12 mouse cellular contexts compared by ENCODE assay signal in the genomic region with DNA sequence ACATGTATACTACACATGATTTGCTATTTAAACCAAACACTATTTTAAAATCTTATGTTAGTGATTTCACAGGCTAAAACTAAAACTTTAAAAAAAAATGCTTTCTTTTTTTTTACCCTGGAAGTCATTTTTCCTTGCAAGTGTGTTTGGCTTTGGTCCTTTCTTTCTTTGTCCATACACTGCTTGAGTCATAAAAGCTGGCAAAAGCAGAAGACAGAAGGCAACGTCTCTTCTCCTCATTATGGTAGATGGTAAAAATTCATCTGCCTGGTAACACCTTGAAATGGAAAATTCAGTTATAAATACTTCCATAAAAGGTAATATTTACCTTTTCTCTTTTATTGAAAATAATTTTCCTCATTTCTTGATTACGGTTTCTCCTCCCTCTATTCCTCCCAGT.
"Had no signal": no experiment of that assay in that cellular context is flagged by ENCODE, and none has a peak within 500 bp of the region (broad histone marks: within the 10 kb centered on the region; RNA-seq: fewer than 3 reads in every experiment).

No protein-coding gene starts in this region.

- DNase-seq: retina, postnatal 1 day; right cerebral cortex, adult 18-20 months; right cerebral cortex, postnatal 14 days; right cerebral cortex, postnatal 25 days; right cerebral cortex, postnatal 4 days; spleen, adult 18-20 months; thymus, adult 18-20 months; thymus, adult 2 months; thymus, postnatal 14 days; thymus, postnatal 25 days; thymus, postnatal 36 days; thymus, postnatal 4 days had no signal
